Mouse (Mus musculus) G1E (cell line): ENCODE data around the gene Atp13a3.

ENCODE experiments used
- CTCF ChIP-seq: IDR thresholded peaks from 2 replicates; pipeline ENCODE4 v1.5.1; 2012; ENCODE audit warnings: low read depth, low read length, inconsistent platforms, mixed read lengths
- GATA1 ChIP-seq: IDR thresholded peaks from 2 replicates; pipeline ENCODE4 v1.6.1; 2012; ENCODE audit warnings: borderline replicate concordance, low read length, inconsistent platforms, mixed read lengths

DNA sequence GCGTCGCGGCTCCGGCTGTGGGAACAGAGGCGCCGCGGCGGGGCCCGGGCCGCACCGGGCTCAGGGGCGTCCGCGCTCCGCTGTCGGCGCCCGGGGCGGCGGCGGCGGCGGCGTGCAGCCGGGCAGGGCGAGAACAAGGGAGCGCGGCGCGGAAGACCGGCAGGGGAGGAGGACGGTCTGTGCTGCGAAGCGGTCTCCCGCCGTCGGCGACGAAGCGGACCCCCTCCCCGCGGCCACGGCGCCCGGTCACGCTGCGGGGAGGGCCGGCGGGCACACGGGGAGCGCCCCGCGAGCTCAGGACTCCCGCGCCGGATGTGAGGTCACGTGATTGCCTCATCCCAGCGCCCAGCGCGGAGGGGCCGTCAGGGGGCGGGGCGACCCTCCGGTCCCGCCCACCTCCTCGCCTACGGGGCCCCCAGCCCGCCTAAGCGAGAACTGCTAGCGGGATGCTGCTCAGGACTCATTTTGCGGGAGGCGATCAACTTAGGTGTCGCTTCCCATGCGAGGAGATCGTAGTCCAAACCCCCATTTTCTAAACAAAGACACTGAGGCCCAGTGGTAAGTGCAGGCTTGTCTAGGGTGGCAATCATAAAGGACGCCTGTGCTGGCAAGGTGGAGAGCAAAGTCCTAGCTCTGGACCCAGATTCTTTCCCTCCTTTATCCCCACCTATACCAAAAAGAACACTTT, 17.1 kb downstream of the Atp13a3 start:
- TF ChIP-seq CTCF, result no peak
- no peak for TF ChIP-seq GATA1
